Mouse (Mus musculus): ENCODE measurements at regions not wholly inside any gene's neighbourhood (a gene's known extent, or its start where the extent isn't known, plus 50 kb on each side); places are given as distances from the start of the nearest gene placed in this dataset.

DNA sequence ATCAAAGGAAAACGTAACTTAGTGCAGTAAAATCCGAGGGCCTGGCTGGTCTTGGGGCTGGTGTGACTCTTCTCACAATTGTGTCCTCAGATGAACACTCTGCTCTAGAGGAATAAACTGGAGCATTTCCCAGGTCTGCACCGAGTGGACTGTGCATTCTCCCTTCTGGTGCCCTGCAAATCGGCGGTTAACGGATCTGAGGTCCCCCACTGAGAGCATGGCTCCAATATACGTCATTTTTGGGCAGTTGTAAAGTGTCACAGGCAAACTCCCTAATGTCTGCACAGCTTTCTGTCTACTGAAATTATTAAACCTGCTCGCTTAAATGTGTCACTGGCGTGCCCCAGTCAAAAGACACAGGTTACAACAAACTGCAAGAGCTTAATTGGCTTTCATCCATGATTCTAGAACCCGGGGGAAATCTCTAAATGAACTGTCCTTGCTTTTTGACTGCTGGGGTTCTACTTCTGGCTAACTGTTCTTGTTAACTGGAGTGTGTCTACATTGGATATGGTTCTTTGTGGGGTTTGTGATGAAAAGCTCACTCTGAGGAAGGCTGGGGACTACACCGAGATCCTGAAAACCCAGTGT is 93.7 kb upstream of the Gm47985 start:
- DNase-seq (ENCODE audit: extremely low spot score), result no peak

DNA sequence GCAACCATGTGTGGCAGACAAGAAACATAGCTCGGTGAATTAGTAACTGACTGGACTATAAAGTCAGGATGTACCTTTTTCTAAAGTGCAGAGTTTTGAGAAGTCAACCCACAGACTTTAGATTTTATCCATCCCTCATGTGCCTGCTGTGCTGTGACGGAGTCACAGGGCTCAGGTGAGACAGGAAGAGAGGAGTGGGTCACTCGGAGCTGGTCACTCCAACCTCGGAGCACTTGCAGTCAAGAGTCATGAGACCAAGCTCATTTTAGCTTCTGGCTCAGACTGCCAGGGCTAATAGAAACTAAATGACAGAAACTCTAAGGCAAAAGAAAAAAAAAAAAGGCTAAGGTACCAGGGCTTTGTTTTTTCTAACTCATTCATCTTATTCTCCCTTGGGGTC is 90.3 kb upstream of the Gm47985 start:
- DNase-seq (ENCODE audit: extremely low spot score), result no peak

DNA sequence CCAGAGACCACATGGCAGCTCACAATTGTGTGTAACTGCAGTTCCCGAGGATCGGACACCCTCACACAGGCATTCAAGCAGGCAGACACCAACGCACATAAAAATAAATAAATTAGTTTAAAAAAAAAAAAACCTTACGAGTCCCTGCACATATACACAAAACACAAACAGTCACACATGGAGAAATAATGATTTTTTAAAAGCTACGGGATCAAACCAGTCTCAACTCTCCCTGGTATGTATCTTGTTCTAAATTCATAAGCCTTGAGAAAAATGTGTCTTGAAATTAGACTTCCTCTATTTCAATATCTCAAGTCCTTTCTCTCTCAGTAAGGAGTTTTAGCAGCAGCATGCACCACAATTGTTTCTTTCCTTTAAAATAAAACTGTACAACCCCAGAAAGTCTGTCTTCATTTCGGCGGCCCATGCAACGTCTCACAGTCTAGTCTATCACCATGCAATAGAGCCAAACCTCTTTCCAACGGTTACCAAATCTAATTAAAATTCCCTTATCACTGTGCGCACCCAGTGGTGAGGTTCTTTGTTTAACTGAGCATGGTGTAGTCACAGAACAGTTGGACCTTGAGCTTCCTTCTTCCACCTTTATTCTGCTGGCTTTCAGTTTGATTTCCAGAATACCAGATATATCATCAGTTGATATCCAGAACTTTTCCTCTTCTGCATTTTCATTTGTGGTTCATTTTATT is 86.8 kb upstream of the Gm47985 start:
- no peak for DNase-seq (ENCODE audit: extremely low spot score)

DNA sequence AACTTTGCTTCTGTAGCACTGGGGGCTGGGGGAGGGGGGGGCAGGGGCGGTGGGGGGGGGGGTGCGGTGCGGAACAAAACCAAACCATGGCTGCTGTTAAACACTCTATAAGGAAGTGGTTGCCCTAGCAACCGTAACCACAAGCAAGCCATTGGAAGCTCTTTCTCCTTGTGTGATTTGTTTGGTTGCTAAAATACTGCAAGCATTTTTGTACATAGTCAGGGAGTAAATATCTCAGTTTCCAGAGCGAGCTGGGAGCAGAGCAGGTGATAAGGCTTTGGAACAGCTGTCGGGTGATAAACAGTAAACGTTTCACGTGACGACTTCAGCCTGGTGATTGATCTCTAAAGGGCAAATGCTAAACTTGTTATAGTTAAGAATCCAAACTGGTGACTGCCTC is 86.3 kb upstream of the Gm47985 start:
- no peak for DNase-seq (ENCODE audit: extremely low spot score)

DNA sequence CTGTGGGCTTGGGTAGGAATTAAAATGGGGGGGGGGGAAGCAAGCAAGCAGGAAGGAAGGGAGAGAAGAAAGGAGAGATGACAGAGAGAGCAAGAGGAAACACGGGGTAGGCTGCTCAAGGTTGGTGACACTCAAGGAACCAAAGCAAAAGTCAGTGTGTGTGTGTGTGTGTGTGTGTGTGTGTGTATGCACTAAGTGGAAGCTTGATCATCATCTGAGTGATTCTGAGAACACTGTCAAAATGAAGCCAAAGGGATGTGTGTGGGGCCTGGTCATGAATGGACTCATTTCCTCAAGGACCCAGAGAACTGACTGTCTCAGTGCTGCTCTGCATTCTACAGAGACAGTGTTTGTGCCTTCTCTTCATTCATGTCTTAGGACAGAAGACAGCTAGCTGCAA is 84.8 kb upstream of the Gm47985 start:
- no peak for DNase-seq (ENCODE audit: extremely low spot score)

DNA sequence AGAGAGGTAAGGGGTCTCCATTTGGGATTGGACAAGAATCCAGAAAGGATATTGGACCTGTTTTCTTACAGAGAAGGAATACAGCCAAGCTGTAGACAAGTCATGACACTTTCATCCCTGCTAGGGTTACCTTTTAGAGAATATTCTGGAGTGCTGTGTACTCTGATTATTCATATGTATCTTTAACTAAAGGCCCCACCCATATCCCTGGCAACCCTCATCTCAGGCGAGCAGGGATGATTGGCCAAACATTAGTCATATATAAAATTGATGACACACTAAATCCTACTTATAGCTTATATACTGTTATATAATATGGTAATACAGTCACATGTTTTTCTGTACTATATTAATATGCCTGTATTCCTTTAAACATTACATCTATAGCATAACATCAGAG is 83.6 kb upstream of the Gm47985 start:
- DNase-seq (ENCODE audit: extremely low spot score), result no peak

DNA sequence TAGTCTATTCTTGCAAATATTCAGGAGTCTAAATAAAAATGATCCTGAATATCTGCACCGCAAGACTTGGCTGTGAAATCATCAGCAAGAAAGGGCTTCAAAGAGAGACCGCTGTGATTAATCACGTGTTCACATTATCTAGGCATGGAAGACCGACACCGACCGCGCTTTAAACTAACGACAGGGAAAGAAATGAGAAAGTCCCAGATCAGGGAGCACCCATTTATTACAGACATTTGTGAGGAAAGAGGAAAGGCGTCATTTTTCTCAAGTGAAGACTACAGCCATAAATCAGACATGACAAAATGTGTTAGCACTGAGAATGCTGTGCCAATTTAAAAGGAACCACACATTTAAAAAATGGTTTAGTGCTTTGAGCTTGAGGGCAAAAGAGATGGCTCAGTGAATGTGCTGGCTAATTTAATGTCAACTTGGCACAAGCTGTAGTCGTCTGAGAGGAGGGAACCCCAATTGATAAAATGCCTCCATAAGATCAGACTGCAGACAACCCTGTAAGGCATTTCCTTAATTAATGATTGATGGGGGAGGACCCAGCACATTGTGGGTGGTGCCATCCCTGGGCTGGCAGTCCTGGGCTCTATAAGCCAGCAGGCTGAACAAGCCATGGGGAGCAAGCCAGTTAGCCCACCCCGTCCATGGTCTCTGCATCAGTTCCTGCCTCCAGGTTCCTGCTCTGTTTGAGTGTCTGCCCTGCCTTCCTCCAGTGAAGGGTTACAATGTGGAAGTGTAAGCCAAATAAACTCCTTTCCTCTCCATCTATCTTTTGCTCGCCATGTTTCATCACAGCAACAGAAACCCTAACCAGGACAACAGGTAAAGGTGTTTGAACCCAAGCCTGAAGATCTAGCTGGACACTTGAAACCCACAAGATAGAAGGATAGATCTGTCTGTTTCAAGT is 81.5 kb upstream of the Gm47985 start:
- DNase-seq (ENCODE audit: extremely low spot score), result no peak

DNA sequence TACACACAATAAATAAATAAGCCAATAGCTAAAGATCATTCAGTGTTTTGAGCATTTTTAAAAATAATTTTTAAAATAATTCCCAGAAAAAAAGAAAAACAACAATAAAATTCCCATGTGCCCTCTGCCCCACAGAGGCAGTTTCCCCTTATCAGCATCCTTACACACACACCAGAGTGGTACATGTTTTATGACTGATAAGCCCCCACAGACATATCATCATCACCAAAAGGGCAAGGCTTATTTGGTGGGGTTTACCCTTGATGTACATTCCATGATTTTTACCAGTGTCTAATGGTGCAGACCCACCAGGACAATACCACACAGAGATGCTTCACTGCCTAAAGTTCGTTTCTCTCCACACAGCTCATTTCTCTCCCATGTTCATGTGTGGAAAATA is 80.8 kb upstream of the Gm47985 start:
- DNase-seq (ENCODE audit: extremely low spot score), result no peak

DNA sequence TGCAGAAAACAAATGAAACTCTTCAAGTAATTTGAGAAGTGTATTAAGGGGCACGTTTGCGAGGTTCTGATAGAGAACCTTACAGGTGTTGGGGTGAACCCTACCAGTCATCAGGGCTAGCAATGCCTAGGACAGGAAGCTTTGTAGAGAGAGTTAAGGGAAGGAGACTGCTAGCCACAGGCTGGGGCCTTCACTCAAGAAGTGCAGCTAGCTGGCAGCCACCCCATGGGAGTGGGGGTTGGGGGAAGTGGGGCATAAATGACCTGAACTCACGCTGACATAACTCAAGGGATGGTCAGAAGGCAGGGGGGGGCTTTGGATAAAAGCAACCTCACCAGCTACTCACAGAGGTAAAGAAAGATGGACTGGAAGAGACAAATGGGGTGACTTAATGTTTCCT is 80.3 kb upstream of the Gm47985 start:
- DNase-seq (ENCODE audit: extremely low spot score), result no peak

DNA sequence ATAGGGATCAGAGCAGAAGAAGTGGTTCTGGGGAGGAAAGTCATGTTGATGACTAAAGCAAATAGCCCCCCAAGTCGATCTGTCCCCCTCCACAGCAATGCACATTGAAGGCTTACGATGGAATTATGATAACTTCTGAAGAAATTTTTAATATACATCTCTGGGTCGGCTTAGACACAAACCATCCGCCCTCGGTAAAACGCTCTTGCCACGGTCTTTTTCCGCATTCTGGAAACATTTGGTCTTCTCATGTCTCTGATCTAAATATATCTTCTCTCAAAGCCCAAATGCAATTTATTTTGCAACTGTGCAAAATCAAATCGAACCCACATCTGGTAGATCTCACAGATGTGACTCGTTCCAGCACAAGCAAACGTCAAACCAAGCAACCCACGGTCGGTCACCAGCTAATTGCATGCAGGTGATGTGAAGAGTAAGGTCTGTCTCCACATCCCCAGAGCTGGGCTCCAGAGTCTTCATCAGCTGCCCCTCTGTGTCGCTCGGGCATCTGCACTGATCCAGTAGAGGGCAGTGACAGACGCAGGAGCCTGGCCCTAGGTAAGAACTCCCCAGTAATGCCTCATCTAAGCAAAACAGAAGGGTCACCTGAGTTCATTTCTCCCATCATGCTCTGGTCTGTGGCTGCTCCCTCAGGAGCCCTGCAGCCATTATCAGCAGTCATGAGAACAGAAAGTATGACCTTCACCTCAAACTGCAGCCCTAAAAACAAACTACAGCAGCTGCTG is 79.5 kb upstream of the Gm47985 start:
- no peak for DNase-seq (ENCODE audit: extremely low spot score)

DNA sequence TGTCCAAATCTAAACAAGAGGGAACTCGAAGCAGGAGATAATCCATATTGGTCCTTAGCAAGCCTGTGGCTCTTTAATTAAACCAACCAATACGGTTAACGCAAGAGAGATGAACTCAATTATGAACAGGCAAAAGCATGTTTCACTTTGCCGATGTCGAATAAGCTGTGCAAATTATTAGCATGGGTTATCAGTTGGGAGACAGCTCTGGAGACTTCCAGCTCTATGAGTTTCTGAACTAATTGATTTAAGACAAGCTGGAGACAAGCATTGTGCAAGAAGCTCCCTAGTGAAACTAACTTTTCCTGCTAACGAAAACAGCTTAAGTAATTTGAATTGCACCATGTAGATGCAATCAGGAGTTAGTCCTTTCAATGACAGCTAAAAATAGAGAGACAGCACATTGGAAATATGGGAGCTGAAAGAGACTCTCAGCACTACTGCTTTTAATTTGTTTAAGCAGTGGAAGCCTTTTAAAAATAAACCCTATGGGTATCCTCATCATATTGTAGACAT is 78.8 kb upstream of the Gm47985 start:
- no peak for DNase-seq (ENCODE audit: extremely low spot score)

DNA sequence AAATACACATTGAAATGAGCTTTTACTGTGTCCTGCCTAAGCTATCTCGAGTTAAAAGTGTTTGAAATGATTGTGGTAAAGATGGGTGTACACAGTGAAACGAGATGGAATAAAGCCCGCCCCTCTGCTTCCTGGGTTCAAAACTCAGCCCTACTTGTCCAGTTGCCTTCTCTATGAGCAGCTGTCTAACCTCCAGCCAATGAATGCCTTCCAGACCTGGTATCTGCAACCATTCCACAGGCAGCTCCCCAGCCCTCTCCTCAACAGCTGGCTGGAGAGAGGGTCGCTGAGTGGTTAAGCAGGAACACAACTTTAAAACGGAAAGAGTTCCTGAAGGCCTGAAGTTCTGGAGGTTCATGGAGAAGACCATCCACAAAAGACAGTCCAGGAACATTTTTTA is 78.0 kb upstream of the Gm47985 start:
- DNase-seq (ENCODE audit: extremely low spot score), result no peak

DNA sequence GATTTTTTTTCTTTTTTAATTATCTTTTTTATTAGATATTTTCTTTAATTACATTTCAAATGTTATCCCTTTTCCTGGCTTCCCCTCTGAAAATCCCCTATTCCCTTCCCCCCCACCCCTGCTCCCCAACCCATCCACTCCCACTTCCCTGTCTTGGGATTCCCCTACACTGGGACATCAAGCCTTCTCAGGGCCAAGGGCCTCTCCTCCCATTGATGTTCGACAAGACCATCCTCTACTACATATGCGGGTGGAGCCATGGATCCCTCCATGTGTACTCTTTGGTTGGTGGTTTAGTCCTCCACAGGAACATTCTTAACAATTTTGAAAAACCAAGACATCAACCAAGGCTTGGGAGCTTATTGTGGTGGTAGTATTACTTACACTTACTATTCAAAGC is 77.5 kb upstream of the Gm47985 start:
- DNase-seq (ENCODE audit: extremely low spot score), result no peak

DNA sequence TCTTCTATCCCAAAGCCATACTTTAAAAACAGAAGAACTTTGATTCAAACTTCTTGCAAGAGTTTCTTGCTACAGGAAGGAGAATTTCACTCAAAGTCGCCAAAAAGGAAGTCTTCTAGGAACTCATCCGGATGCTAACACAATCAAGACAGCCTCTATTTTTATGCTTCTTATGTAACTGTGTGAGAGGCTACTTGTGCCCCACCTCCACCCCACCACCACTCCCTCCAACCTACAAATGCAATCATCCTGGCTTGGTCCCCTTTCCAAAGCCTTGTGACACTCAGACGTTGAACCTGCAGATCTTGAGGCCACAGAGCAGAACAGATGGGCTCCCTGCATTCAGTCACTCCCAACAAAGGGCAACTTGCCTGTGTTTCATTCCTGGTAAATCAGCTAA is 77.1 kb upstream of the Gm47985 start:
- DNase-seq (ENCODE audit: extremely low spot score), result no peak

DNA sequence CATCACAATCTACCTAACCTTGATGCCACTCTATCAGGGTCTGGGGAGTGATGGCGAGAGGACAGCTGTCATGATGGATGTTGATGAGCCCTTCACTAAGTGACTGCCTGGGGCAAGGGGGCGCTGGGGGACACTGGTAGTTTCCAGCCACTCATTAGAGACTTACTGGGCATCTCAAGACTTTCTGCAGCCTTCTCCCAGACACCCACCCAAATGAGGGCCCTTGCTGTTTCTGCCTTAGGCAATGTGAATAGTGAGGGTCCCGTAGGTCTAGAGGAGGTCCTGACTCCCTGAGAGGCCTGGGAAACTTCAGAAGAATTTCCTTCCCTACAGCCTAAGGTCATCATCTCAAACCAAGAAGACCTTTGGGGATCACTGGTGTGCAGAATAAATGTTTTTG is 74.9 kb upstream of the Gm47985 start:
- no peak for DNase-seq (ENCODE audit: extremely low spot score)

DNA sequence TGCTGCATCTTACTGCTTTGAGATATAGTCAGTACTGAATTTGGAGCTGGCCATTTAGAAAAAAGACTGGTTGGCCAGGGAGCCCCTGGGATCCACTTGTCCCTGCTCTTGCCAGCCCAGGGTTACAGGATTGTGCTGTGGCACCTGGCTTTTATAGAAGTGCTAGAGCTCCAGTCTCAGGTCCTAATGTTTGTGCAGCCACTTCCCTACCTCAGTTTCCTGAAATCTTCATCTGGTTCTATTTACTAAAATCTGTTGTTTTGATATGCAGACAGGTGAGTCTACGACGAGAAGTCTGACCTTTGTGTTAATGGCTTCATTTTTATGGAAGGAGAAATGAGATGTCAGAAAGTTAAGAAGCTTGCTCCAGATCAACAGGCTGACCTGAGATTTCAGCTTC is 73.0 kb upstream of the Gm47985 start:
- DNase-seq (ENCODE audit: extremely low spot score), result no peak

DNA sequence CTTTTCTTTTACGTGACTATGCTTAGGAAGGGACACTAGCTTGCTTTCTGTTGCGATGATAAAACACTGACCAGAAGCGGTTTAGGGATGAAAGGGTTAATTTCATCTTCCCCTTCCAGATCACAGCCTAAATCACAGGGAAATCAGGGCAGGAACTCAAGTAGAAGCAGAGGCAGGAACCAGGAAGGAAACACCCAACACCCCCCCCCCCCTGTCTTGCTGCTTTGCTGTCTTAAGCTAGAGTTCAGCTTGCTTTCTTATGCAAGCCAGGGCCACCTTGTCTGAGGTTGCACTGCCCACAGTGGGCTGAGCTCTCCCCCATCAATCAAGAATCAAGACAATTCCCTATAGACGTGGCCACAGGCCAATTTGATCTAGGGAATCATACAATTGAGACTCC is 71.9 kb upstream of the Gm47985 start:
- DNase-seq (ENCODE audit: extremely low spot score), result no peak

DNA sequence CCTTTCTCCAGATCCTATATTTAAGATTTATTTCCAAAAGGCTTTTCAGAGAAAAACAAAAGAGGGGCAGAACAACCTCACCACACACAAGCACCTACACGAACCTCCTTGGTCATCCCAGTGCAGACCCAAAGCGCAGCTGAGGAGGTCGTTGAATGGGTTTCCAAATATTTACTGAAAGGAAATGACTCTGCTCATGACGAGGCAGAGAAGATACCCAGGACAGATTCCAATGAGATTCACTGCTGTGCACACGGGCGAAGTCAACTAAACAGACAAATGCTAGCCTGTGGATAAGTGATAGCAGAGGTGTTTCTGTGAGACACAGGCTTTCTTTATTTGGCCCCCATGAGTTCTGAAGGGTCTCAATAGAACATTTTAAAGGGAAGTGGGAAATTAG is 70.7 kb upstream of the Gm47985 start:
- DNase-seq (ENCODE audit: extremely low spot score), result no peak

DNA sequence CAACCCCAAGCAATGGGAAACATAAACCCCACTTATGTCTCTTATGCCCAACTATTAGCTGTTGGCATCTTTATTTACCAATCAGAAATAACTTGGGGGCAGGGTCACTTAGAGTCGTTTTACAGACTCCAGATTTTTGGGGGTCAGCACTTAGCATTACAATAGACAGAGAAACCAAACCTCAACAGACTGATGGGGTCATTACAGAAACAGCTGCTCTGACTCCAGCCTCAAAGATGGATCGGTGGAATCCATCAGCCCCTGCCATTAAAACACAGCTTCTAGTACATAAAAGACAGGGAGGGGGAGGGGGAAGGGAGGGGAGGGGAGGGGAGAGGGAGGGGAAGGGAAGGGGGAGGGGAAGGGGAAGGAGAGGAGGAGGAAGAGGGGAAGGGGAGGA is 69.9 kb upstream of the Gm47985 start:
- no peak for DNase-seq (ENCODE audit: extremely low spot score)

DNA sequence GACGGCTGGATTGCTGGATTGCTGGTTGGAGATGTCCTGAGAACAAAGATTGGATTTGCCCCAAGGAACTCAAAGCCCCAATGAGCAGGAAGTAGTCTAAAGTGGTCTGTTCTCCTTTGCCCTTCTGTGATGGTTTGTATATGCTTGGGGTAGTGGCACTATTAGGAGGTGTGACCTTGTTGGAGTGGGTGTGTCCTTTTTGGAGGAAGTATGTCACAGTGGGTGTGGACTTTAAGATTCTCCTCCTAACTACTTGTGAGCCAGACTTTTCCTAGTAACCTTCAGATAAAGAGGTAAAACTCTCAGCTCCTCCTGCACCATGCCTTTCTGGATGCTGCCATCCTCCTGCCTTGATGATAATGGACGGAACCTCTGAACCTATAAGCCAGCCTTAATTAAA is 69.1 kb upstream of the Gm47985 start:
- no peak for DNase-seq (ENCODE audit: extremely low spot score)

DNA sequence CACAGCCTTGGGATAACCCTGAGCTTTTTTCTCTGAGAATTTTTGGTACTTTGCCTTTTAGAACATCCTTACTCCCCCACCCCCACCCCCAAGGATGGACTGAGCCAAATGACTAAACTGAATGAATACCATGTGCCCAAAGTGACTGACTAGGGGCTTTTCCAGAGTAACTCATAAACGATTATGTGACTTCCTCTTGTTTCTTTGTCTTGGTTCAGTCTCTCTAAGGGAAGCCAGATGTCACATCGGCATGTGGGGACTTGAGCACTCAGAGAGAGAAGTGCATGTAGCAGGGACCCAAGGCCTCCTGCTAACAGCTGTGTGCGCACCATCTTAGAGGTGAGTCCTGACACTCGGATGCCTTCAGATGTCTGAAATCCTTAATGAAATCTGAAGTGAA is 63.8 kb upstream of the Gm47985 start:
- DNase-seq (ENCODE audit: extremely low spot score), result no peak

DNA sequence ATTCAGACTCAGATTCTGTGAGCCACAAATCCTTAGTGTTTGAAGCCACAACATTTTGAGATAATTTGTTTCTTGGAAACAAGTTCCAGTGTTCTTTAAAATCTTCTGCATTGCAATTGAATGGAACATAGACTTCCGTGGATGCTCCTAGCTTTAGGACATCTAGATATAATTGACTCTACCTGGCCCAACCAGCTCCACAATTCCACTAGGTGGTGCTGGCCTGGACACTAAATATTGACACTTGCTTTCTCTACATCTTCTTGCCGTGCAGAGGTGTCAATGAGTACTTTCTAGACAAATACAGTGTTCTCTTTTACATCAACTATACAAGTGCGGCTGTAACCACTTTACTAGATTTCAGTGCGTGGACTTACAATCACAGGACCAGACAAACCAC is 63.4 kb upstream of the Gm47985 start:
- DNase-seq (ENCODE audit: extremely low spot score), result no peak

All from embryo, embryonic 9.5 days (tissue).